Mouse (Mus musculus) monocyte, adult 2 months (primary cell): ENCODE data around the gene 2310079G19Rik.

Experiments
- DNase-seq, 2 experiments: peaks; one replicate each; pipeline ENCODE4 v3.0.0; 2022; ENCODE audit warnings: low spot score in 2 of 2, low read depth in 1 of 2

Gene 2310079G19Rik

GRCm38 (mm10) chr16:88627566-88627965 is at the start of gene 2310079G19Rik:
Gene 2310079G19Rik (minus strand): TSS chr16:88627666.
- no peak for DNase-seq

GRCm38 (mm10) chr16:88671571-88671970 is 44.1 kb upstream of the 2310079G19Rik start, which contains the start of gene Krtap27-1:
Gene Krtap27-1 (minus strand): TSS chr16:88671671.
- DNase-seq, result no peak

- DNase-seq, result no peak
These were observed 30.0 kb upstream of the 2310079G19Rik start for GRCm38 (mm10) chr16:88657426-88657825.

GRCm38 (mm10) chr16:88651952-88652351 is 24.5 kb upstream of the 2310079G19Rik start:
- DNase-seq, result no peak

GRCm38 (mm10) chr16:88651082-88651481 is 23.6 kb upstream of the 2310079G19Rik start:
- DNase-seq, result no peak

- no peak for DNase-seq
These were observed 19.9 kb upstream of the 2310079G19Rik start, which contains the start of gene Krtap26-1 for GRCm38 (mm10) chr16:88647358-88647846. Gene Krtap26-1 (minus strand): TSS chr16:88647796.

GRCm38 (mm10) chr16:88646366-88647111 is 19.1 kb upstream of the 2310079G19Rik start:
- DNase-seq, result no peak

GRCm38 (mm10) chr16:88640053-88640452 is 12.6 kb upstream of the 2310079G19Rik start:
- DNase-seq, result no peak

GRCm38 (mm10) chr16:88635142-88635541 is 7.7 kb upstream of the 2310079G19Rik start:
- DNase-seq, result no peak

- no peak for DNase-seq
These were observed 4.0 kb upstream of the 2310079G19Rik start for GRCm38 (mm10) chr16:88631474-88631873.

GRCm38 (mm10) chr16:88612712-88613111 is 14.8 kb downstream of the 2310079G19Rik start:
- no peak for DNase-seq

GRCm38 (mm10) chr16:88611922-88612321 is 15.5 kb downstream of the 2310079G19Rik start, which contains the start of gene Krtap24-1:
Gene Krtap24-1 (minus strand): TSS chr16:88612279.
- DNase-seq, result no peak

- no peak for DNase-seq
These were observed 22.9 kb downstream of the 2310079G19Rik start for GRCm38 (mm10) chr16:88604570-88604969.

GRCm38 (mm10) chr16:88602464-88602863 is 25.0 kb downstream of the 2310079G19Rik start:
- no peak for DNase-seq

GRCm38 (mm10) chr16:88600303-88600702 is 27.2 kb downstream of the 2310079G19Rik start:
- DNase-seq, result no peak

- no peak for DNase-seq
These were observed 27.8 kb downstream of the 2310079G19Rik start for GRCm38 (mm10) chr16:88599504-88600237.

GRCm38 (mm10) chr16:88592758-88593157 is 34.7 kb downstream of the 2310079G19Rik start:
- DNase-seq, result no peak

GRCm38 (mm10) chr16:88583338-88583737 is 44.1 kb downstream of the 2310079G19Rik start:
- no peak for DNase-seq
